Mouse (Mus musculus) kidney, adult 2 months (tissue): ENCODE data around the gene Thbs1.

ENCODE experiments used
- CTCF ChIP-seq: fragments of 200-500 bp; conservative IDR thresholded peaks from 2 replicates; pipeline ENCODE4 v1.5.1; 2011; ENCODE audit warnings: low read depth, mild to moderate bottlenecking, control low read depth, low read length, moderate library complexity, mixed read lengths; ENCODE audit not compliant: insufficient read depth, insufficient read length
- POLR2A ChIP-seq: fragments of 200-500 bp; IDR thresholded peaks from one replicate; pipeline ENCODE4 v1.6.1; 2011; ENCODE audit warnings: low read depth, low read length, control low read depth

- TF ChIP-seq CTCF (no peak), POLR2A (no peak)
These were observed 12.1 kb downstream of the Thbs1 start for GRCm38 (mm10) chr2:118123743-118124142.
